Mouse (Mus musculus): ENCODE data around the gene Sema5a.

GRCm38 (mm10) chr15:32730839-32731238 is 486.2 kb downstream of the Sema5a start:
- TF ChIP-seq CTCF (conservative IDR thresholded peaks at IDR 0.05 in 1 of 2, IDR thresholded peaks at IDR 0.05 in 1 of 2; ENCODE audit: low read depth in 2 of 2, low read length in 2 of 2) (peak; percentile 63 to 72), POLR2A (IDR thresholded peaks at IDR 0.05; ENCODE audit: low read depth, low read length) (no peak), EP300 (IDR thresholded peaks at IDR 0.05; ENCODE audit: low read length) (no peak), ZMIZ1 (IDR thresholded peaks at IDR 0.05; ENCODE audit: low read depth, low read length) (no peak), USF2 (conservative IDR thresholded peaks at IDR 0.05; ENCODE audit: low read depth, low read length) (no peak), SIN3A (IDR thresholded peaks at IDR 0.05; ENCODE audit: low read length) (no peak), TCF12 (IDR thresholded peaks at IDR 0.05; ENCODE audit: low read depth, low read length) (no peak), POLR2AphosphoS2 (IDR thresholded peaks at IDR 0.05; ENCODE audit: low read depth, low read length) (no peak), UBTF (IDR thresholded peaks at IDR 0.05; ENCODE audit: low read depth, low read length) (no peak), RAD21 (IDR thresholded peaks at IDR 0.05; ENCODE audit: low read depth, low read length) (peak; percentile 52), TBP (conservative IDR thresholded peaks at IDR 0.05; ENCODE audit: low read depth, low read length) (no peak), MXI1 (IDR thresholded peaks at IDR 0.05; ENCODE audit: low read depth, low read length) (no peak)

All from CH12.LX (cell line).